Mouse (Mus musculus) heart, postnatal 25 days (tissue): ENCODE data around the gene Zfp644. TPM values are rescaled to one million over a fixed set of nuclear protein-coding genes. Genes with fewer than 3 reads are reported as not detected.
"Not testable (repeated sequence)": the region's sequence is repeated elsewhere in the genome, so short reads cannot be mapped to it uniquely, and the experiment has no call there.

Experiments
- DNase-seq: peaks from one replicate; pipeline ENCODE4 v3.0.0; 2022; ENCODE audit warnings: low spot score
- intact Hi-C: fragments of 180-260 bp; cut with DNase I; formaldehyde crosslinking; loops from one replicate; pipeline ENCODE4 v1.15.1; 2025
- total RNA-seq, 2 experiments: library from RNA; stranded (reverse); gene quantifications; 2 replicates each; pipeline ENCODE4 v1.2.3; 2021

Gene Zfp644
- total RNA-seq: 10 to 100 TPM; 57.2 to 60.5 TPM

GRCm38 (mm10) chr5:106696396-106697337 lies at the start of gene Zfp644:
Gene Zfp644 (minus strand): TSS chr5:106697287.
- intact Hi-C loops: loop anchor here (5.0 kb wide), 2 partner anchors 124 to 234 kb away; no protein-coding TSS in a partner anchor
- peak; percentile 79 for DNase-seq

- intact Hi-C loops: no loop called here
- no peak for DNase-seq
Observed at GRCm38 (mm10) chr5:106739716-106740115, 42.6 kb upstream of the Zfp644 start.

- no peak for DNase-seq
- intact Hi-C loops: no loop called here
Observed at GRCm38 (mm10) chr5:106723487-106723886, 26.4 kb upstream of the Zfp644 start.

GRCm38 (mm10) chr5:106722771-106723170 lies 25.7 kb upstream of the Zfp644 start:
- intact Hi-C loops: no loop called here
- no peak for DNase-seq

GRCm38 (mm10) chr5:106711870-106712277 lies 14.8 kb upstream of the Zfp644 start:
- DNase-seq: no peak
- intact Hi-C loops: no loop called here

- intact Hi-C loops: no loop called here
- no peak for DNase-seq
Observed at GRCm38 (mm10) chr5:106711220-106711726, 14.2 kb upstream of the Zfp644 start.

- intact Hi-C loops: no loop called here
- DNase-seq: no peak
Observed at GRCm38 (mm10) chr5:106710611-106711010, 13.5 kb upstream of the Zfp644 start.

GRCm38 (mm10) chr5:106710085-106710409 lies 13.0 kb upstream of the Zfp644 start:
- intact Hi-C loops: no loop called here
- no peak for DNase-seq

GRCm38 (mm10) chr5:106709388-106710084 lies 12.4 kb upstream of the Zfp644 start:
- DNase-seq: no peak
- intact Hi-C loops: no loop called here

GRCm38 (mm10) chr5:106706363-106706762 lies 9.3 kb upstream of the Zfp644 start:
- DNase-seq: no peak

GRCm38 (mm10) chr5:106705162-106705561 lies 8.1 kb upstream of the Zfp644 start:
- intact Hi-C loops: no loop called here

More at GRCm38 (mm10) chr5:106706363-106706762, 9.3 kb upstream of the Zfp644 start:
- intact Hi-C loops: no loop called here

GRCm38 (mm10) chr5:106695681-106696395 lies 1.2 kb downstream of the Zfp644 start:
- DNase-seq: peak; percentile 62
- intact Hi-C loops: loop anchor here (2.0 to 5.0 kb wide), 3 partner anchors 21 to 234 kb away; no protein-coding TSS in a partner anchor

More at GRCm38 (mm10) chr5:106705162-106705561, 8.1 kb upstream of the Zfp644 start:
- DNase-seq: no peak

GRCm38 (mm10) chr5:106695141-106695540 lies 1.9 kb downstream of the Zfp644 start:
- DNase-seq: no peak
- intact Hi-C loops: loop anchor here (2.0 to 5.0 kb wide), 3 partner anchors 20 to 233 kb away; no protein-coding TSS in a partner anchor

- intact Hi-C loops: loop anchor here (2.0 to 5.0 kb wide), 3 partner anchors 20 to 232 kb away; no protein-coding TSS in a partner anchor
Observed at GRCm38 (mm10) chr5:106694683-106695082, 2.4 kb downstream of the Zfp644 start.

GRCm38 (mm10) chr5:106693034-106693433 lies 4.1 kb downstream of the Zfp644 start:
- DNase-seq: no peak
- intact Hi-C loops: no loop called here

More at GRCm38 (mm10) chr5:106694683-106695082, 2.4 kb downstream of the Zfp644 start:
- no peak for DNase-seq

GRCm38 (mm10) chr5:106680636-106681458 lies 16.2 kb downstream of the Zfp644 start:
- intact Hi-C loops: no loop called here
- no peak for DNase-seq

- DNase-seq: no peak
Observed at GRCm38 (mm10) chr5:106679659-106680058, 17.4 kb downstream of the Zfp644 start.

GRCm38 (mm10) chr5:106678823-106679222 lies 18.3 kb downstream of the Zfp644 start:
- intact Hi-C loops: not testable (repeated sequence)

More at GRCm38 (mm10) chr5:106679659-106680058, 17.4 kb downstream of the Zfp644 start:
- intact Hi-C loops: no loop called here

GRCm38 (mm10) chr5:106676784-106677183 lies 20.3 kb downstream of the Zfp644 start:
- no peak for DNase-seq
- intact Hi-C loops: no loop called here

More at GRCm38 (mm10) chr5:106678823-106679222, 18.3 kb downstream of the Zfp644 start:
- not testable (repeated sequence) for DNase-seq
